Comparison of ENCODE assay signal across 1 mouse cellular context in the genomic region with DNA sequence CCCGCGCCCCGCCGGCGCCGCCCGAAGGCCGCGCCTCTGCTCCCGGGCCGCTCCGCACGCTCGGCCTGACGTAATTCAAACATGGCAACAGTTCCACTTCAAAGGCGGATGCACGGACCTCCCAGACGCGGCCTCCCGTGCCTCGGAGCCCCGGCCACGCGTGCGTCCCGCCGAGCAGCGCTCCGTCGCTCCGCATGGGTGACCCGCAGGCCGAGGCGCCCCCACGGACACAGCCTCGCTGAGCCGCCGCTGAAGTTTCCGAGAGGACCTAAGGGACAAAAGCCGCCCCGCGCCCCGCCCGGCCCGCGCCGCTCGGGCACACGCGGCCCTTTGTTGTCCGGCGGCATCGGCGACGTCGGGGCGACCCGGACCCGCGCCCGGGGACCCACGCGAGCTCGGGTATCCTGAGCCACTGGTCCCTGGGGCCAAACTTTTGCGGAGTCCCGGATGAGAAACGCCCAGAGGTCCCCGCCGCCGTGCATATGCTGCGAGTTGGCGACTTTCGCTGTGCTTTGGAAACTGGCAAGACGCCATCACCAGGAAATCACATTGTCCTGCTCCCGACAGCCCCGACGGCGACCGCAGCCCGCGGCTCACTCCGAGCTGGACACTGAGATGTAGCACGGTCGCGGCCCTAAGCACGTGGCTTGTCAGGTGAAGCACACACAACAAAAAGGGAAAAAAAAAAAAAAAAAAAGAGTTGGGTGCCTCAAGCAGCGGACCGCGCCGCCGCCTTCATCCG.
A peak's percentile ranks its signal among the peaks of the same experiment; 100 is the strongest.
TF ChIP-seq lines count a peak whose summit lies in the region.

No protein-coding gene starts in this region.

TF ChIP-seq in C2C12, 6 proteins besides CTCF, POLR2A, EP300 and RAD21:
- TF ChIP-seq MAX (IDR thresholded peaks at IDR 0.05): peak; percentile 73
- TF ChIP-seq MYOG (IDR thresholded peaks at IDR 0.05; ENCODE audit: control insufficient read depth, extremely low read depth, insufficient read length): no peak
- TF ChIP-seq MYOD1 (IDR thresholded peaks at IDR 0.05; ENCODE audit: control insufficient read depth, insufficient read length, low read depth): no peak
TF ChIP-seq in C2C12: peak in this region for 1.
